Mouse (Mus musculus): ENCODE measurements around the gene Wipf1. TPM values are rescaled to one million over a fixed set of nuclear protein-coding genes. Genes with fewer than 3 reads are reported as not detected.
"Not testable (repeated sequence)": the region's sequence is repeated elsewhere in the genome, so short reads cannot be mapped to it uniquely, and the experiment has no call there.

The Wipf1 gene
- polyA plus RNA-seq, 1 experiment from 2014 or later, result 8.2 TPM

DNA sequence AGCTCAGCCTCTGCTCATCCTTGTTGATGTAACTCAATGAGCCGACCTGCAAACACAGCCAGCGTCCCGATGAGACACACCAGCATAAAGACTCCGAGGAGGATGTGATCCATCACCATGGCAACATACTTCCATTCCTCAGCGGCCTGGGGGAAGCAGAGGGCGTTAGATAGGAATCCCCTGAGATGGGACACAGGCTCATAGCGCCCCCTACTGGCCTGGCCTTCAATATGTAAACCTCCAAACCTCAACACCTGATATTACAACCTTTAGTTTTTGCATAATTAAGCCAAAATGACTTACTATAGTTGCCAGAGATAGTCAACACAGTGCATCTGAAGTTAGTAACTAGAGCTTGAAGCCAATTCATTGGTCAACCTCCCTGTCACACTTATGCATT lies 36.6 kb upstream of the Wipf1 start:
- no peak overlapping the region for H3K9ac ChIP-seq (ENCODE audit: low read length)
- no peaks in the 10 kb centered on the region for H3K9me3 ChIP-seq (ENCODE audit: control insufficient read depth, low read length)
- WGBS, result 12% methylated on average over 7 of the region's 7 CpGs
- H3K27ac ChIP-seq (ENCODE audit: low read depth, low read length), result no peak overlapping the region
- H3K4me3 ChIP-seq (ENCODE audit: low read depth, low read length), result no peak overlapping the region
- no peaks in the 10 kb centered on the region for H3K36me3 ChIP-seq (ENCODE audit: control insufficient read depth, insufficient read depth, low read length)
- no peak overlapping the region for H3K4me2 ChIP-seq
- DNase-seq (ENCODE audit: low spot score, missing footprints), result peak; percentile 89
- H3K27me3 ChIP-seq (ENCODE audit: control insufficient read depth, insufficient read depth, low read length), result no peaks in the 10 kb centered on the region
- peaks cover 7% of the 10 kb centered on the region; the same call in 1 of the 2 replicates for H3K4me1 ChIP-seq (ENCODE audit: control insufficient read depth, insufficient read depth, low read length)
- peak; percentile 58; the same call in 1 of the 2 replicates for ATAC-seq (ENCODE audit: low FRiP score)

DNA sequence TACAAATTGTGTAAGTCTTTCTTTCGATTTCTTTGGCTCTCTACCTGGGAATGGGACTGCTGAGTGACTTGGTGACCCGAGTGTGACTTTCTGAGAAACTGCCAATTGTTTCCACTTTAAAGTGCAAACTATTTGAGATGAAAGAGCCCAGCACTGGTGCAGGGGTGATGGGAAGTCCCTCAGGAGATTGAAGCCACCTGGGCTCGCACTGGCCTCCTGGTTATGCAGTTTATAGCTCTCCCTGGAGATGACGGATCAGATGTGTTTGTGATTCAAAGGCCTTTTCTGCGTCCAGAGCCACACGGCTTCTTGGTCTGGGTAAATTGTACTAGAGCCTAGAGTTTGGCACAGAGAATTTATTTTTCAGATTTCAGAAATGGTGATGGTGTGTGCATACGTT lies 34.2 kb upstream of the Wipf1 start:
- Histone ChIP-seq H3K9me3 (ENCODE audit: control insufficient read depth, low read length) (no peaks in the 10 kb centered on the region; the same call in 1 of the 2 replicates), H3K36me3 (ENCODE audit: control insufficient read depth, insufficient read depth, low read length) (no peaks in the 10 kb centered on the region), H3K4me3 (ENCODE audit: low read depth, low read length) (no peak overlapping the region), H3K4me2 (no peak overlapping the region), H3K27ac (ENCODE audit: low read depth, low read length) (no peak overlapping the region), H3K9ac (ENCODE audit: low read length) (no peak overlapping the region), H3K4me1 (ENCODE audit: control insufficient read depth, insufficient read depth, low read length) (peaks cover 7% of the 10 kb centered on the region; the same call in 1 of the 2 replicates), H3K27me3 (ENCODE audit: control insufficient read depth, insufficient read depth, low read length) (no peaks in the 10 kb centered on the region; the same call in 1 of the 2 replicates)
- DNase-seq (ENCODE audit: low spot score, missing footprints) (no peak), ATAC-seq (ENCODE audit: low FRiP score) (no peak)
- 74% methylated on average over 7 of the region's 7 CpGs for WGBS

DNA sequence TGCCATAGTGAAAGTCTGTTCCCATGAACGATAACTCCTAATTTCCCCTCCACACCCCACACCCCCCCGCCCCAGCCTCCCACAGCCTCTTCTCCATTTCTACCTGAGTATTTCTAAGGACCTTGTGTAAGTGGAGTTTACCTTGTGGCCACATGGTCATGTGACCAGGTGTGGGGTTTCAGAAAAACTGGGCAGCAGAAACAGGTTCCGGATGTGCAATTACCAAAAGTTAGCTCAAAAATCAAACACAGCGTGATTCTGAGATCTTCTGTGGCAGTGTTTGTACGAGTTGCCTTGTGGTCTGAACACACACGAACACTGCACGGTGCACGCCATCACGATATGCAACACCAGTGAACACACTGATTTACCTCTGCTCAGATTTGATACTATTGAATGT lies 33.1 kb upstream of the Wipf1 start:
- H3K9me3 ChIP-seq (ENCODE audit: control insufficient read depth, low read length), result no peaks in the 10 kb centered on the region; the same call in 1 of the 2 replicates
- ATAC-seq (ENCODE audit: low FRiP score) (no peak), DNase-seq (ENCODE audit: low spot score, missing footprints) (no peak)
- no peak overlapping the region for H3K4me2 ChIP-seq
- WGBS, result 92% methylated on average over 9 of the region's 9 CpGs
- H3K9ac ChIP-seq (ENCODE audit: low read length), result no peak overlapping the region
- H3K36me3 ChIP-seq (ENCODE audit: control insufficient read depth, insufficient read depth, low read length), result no peaks in the 10 kb centered on the region
- H3K27ac ChIP-seq (ENCODE audit: low read depth, low read length), result no peak overlapping the region
- peaks cover 7% of the 10 kb centered on the region; the same call in 1 of the 2 replicates for H3K4me1 ChIP-seq (ENCODE audit: control insufficient read depth, insufficient read depth, low read length)
- H3K27me3 ChIP-seq (ENCODE audit: control insufficient read depth, insufficient read depth, low read length), result no peaks in the 10 kb centered on the region; the same call in 1 of the 2 replicates
- no peak overlapping the region for H3K4me3 ChIP-seq (ENCODE audit: low read depth, low read length)

DNA sequence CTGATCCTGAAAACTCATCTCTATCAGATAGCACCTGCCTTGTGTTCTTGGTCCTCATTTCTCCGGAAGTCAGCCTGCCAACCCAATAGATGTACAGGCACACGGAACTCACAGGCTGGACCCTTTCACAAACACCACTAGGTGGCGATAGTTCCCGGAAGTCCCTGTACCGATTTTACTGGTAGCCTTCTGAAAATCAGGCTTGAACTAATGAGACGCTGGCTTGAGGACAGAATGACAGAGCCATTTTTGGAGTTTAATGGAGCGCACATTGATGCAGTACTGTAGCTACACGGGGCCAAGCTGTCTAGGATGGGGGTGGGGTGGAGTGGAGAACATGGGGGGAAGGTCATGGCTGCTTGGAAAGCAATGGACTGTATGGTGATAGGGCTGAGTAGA lies 32.1 kb upstream of the Wipf1 start:
- H3K4me1 ChIP-seq (ENCODE audit: control insufficient read depth, insufficient read depth, low read length), result peaks cover 7% of the 10 kb centered on the region; the same call in 1 of the 2 replicates
- no peaks in the 10 kb centered on the region; the same call in 1 of the 2 replicates for H3K9me3 ChIP-seq (ENCODE audit: control insufficient read depth, low read length)
- WGBS, result 8% methylated on average over 8 of the region's 8 CpGs
- DNase-seq (ENCODE audit: low spot score, missing footprints) (peak; percentile 95), ATAC-seq (ENCODE audit: low FRiP score) (peak; percentile 81)
- peak overlapping the region; percentile 64 for H3K4me2 ChIP-seq
- H3K36me3 ChIP-seq (ENCODE audit: control insufficient read depth, insufficient read depth, low read length), result no peaks in the 10 kb centered on the region
- H3K27me3 ChIP-seq (ENCODE audit: control insufficient read depth, insufficient read depth, low read length), result no peaks in the 10 kb centered on the region; the same call in 1 of the 2 replicates
- H3K27ac ChIP-seq (ENCODE audit: low read depth, low read length), result no peak overlapping the region
- H3K4me3 ChIP-seq (ENCODE audit: low read depth, low read length), result peak overlapping the region; percentile 37
- peak overlapping the region; percentile 48 for H3K9ac ChIP-seq (ENCODE audit: low read length)

DNA sequence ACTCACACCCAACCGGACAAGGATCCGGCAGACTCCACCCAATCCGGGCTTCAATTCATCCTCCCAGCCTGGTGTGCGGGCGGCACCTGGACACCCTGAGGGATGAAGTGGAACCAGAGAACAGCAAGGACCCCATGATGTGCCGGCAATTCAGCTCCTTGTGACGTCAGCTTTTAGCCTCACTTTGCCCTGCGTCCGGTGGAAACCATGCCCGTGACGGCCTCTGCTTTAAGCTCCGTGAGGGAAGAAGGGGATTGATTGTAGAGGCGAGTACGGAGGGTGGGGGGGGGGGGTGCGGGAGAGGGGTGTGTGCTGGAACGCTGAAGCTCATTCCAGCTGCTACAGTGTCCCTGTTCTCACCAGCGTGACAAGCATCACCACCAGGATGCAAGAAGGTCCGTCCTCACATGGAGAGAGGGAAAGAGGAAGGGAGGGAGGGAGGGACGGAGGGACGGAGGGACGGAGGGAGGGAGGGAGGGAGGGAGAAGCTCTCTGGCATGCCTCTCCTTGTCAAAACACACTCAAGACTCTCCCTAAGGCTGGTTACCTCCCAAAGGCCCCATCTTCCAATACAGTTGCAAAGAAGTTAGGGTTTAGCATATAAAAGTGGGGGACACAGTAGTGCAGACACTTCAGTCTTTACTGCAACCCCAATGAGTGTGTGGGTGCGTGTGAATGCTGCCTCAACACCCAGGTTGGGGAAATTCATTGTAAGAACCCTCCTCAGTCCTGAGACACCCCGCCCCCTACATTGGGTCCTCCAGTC lies 31.5 kb upstream of the Wipf1 start:
- H3K9ac ChIP-seq (ENCODE audit: low read length), result peak overlapping the region; percentile 48
- peaks cover 7% of the 10 kb centered on the region; the same call in 1 of the 2 replicates for H3K4me1 ChIP-seq (ENCODE audit: control insufficient read depth, insufficient read depth, low read length)
- H3K27ac ChIP-seq (ENCODE audit: low read depth, low read length), result no peak overlapping the region
- H3K4me2 ChIP-seq, result peak overlapping the region; percentile 64
- H3K27me3 ChIP-seq (ENCODE audit: control insufficient read depth, insufficient read depth, low read length), result no peaks in the 10 kb centered on the region; the same call in 1 of the 2 replicates
- ATAC-seq (ENCODE audit: low FRiP score), result peak; percentile 66
- peak; percentile 92 for DNase-seq (ENCODE audit: low spot score, missing footprints)
- WGBS, result 1% methylated on average over 21 of the region's 23 CpGs
- H3K9me3 ChIP-seq (ENCODE audit: control insufficient read depth, low read length), result no peaks in the 10 kb centered on the region; the same call in 1 of the 2 replicates
- H3K36me3 ChIP-seq (ENCODE audit: control insufficient read depth, insufficient read depth, low read length), result no peaks in the 10 kb centered on the region
- peak overlapping the region; percentile 37 for H3K4me3 ChIP-seq (ENCODE audit: low read depth, low read length)

DNA sequence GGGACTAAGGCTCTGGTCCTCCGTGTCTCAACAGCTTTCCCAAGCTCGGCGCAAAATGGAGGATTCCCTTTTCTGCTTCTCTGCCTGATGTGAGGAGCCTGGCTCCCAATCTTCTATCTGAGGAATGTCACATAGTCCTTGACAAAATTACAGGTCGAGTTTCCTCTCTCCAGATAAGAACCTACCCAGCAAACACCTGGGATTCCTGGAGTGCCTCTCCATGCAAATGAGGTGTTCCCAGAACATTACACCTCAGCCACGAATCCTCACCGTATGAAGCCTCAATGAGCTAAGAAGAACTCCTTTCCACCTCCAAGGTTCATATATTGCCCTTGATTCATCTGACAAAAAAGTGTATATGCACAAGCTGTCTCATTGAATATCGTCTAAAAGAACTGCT lies 30.9 kb upstream of the Wipf1 start:
- peak overlapping the region; percentile 37 for H3K4me3 ChIP-seq (ENCODE audit: low read depth, low read length)
- H3K9ac ChIP-seq (ENCODE audit: low read length), result peak overlapping the region; percentile 48; the same call in 1 of the 2 replicates

DNA sequence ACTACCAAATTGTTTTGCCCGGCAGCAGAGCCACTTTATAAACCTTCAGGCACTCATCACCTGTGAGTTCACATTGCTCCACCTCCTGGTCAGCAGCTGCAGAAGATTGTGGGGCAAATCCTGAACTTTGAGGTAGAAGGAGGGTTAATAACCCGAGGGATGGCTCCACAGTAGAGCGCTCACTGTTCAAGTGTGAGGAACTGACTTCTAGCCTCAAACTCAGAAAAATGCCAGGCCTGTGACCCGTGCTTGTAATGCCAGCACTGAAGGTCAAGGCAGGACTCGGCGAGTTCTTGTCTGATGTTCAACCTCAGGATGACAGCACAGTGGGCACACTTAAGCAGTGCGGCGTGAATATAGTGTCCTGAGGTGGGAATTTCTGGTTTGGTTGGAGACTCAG lies 28.4 kb upstream of the Wipf1 start:
- Histone ChIP-seq H3K4me3 (ENCODE audit: low read depth, low read length) (no peak overlapping the region), H3K9me3 (ENCODE audit: control insufficient read depth, low read length) (no peaks in the 10 kb centered on the region; the same call in 1 of the 2 replicates), H3K4me1 (ENCODE audit: control insufficient read depth, insufficient read depth, low read length) (peaks cover 7% of the 10 kb centered on the region; the same call in 1 of the 2 replicates), H3K4me2 (no peak overlapping the region), H3K36me3 (ENCODE audit: control insufficient read depth, insufficient read depth, low read length) (no peaks in the 10 kb centered on the region), H3K27ac (ENCODE audit: low read depth, low read length) (no peak overlapping the region), H3K9ac (ENCODE audit: low read length) (no peak overlapping the region), H3K27me3 (ENCODE audit: control insufficient read depth, insufficient read depth, low read length) (no peaks in the 10 kb centered on the region; the same call in 1 of the 2 replicates)
- DNase-seq (ENCODE audit: low spot score, missing footprints) (no peak), ATAC-seq (ENCODE audit: low FRiP score) (no peak)
- 86% methylated on average over 8 of the region's 8 CpGs for WGBS

More for the DNA sequence above, 30.9 kb upstream of the Wipf1 start:
- Histone ChIP-seq H3K4me2 (peak overlapping the region; percentile 64), H3K9me3 (ENCODE audit: control insufficient read depth, low read length) (no peaks in the 10 kb centered on the region; the same call in 1 of the 2 replicates), H3K4me1 (ENCODE audit: control insufficient read depth, insufficient read depth, low read length) (peaks cover 7% of the 10 kb centered on the region; the same call in 1 of the 2 replicates), H3K27ac (ENCODE audit: low read depth, low read length) (no peak overlapping the region), H3K27me3 (ENCODE audit: control insufficient read depth, insufficient read depth, low read length) (no peaks in the 10 kb centered on the region; the same call in 1 of the 2 replicates), H3K36me3 (ENCODE audit: control insufficient read depth, insufficient read depth, low read length) (no peaks in the 10 kb centered on the region)
- ATAC-seq (ENCODE audit: low FRiP score) (no peak), DNase-seq (ENCODE audit: low spot score, missing footprints) (no peak)
- WGBS, result 42% methylated on average over 7 of the region's 7 CpGs

DNA sequence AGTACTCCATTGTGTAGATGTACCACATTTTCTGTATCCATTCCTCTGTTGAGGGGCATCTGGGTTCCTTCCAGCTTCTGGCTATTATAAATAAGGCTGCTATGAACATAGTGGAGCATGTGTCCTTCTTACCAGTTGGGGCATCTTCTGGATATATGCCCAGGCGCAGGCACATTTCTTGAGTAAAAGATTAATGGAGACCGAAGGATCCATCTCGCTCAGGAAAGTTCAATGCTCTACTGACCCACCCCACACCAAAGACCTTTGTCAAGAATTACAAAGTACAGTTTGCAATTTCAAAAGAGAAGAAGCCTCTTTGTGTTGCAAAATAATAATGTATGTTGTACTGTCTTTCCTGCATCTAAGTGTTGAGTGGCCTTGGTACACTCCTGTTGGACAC lies 27.5 kb upstream of the Wipf1 start:
- H3K9ac ChIP-seq (ENCODE audit: low read length); H3K4me2 ChIP-seq; H3K9me3 ChIP-seq (ENCODE audit: control insufficient read depth, low read length); DNase-seq (ENCODE audit: low spot score, missing footprints); ATAC-seq (ENCODE audit: low FRiP score); H3K4me1 ChIP-seq (ENCODE audit: control insufficient read depth, insufficient read depth, low read length); H3K4me3 ChIP-seq (ENCODE audit: low read depth, low read length); H3K27ac ChIP-seq (ENCODE audit: low read depth, low read length); H3K36me3 ChIP-seq (ENCODE audit: control insufficient read depth, insufficient read depth, low read length); H3K27me3 ChIP-seq (ENCODE audit: control insufficient read depth, insufficient read depth, low read length): not testable (repeated sequence)
- 89% methylated on average over 3 of the region's 3 CpGs for WGBS

DNA sequence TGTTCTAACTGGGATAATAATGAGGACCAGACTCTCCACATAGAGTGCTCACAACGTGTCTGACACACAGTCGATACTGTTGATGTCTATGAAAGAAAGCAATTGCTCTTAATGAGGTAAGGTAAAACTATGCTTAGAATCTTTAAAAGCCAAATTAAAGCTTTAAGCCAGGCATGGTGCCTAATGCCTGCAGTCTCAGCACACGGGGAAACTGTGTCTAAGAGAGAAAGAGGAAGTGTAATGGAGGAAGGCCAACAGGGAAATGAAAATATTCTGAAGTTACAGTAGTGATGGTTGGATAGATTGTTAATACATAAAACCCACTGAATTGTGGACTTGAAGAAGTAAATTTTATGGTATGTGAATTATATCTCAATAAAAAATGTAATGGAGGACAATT lies 24.9 kb upstream of the Wipf1 start:
- no peak overlapping the region for H3K4me3 ChIP-seq (ENCODE audit: low read depth, low read length)
- H3K9me3 ChIP-seq (ENCODE audit: control insufficient read depth, low read length), result no peaks in the 10 kb centered on the region
- H3K27me3 ChIP-seq (ENCODE audit: control insufficient read depth, insufficient read depth, low read length), result no peaks in the 10 kb centered on the region
- no peak overlapping the region for H3K4me2 ChIP-seq
- H3K27ac ChIP-seq (ENCODE audit: low read depth, low read length), result no peak overlapping the region
- 75% methylated on average over 3 of the region's 3 CpGs for WGBS
- DNase-seq (ENCODE audit: low spot score, missing footprints) (no peak), ATAC-seq (ENCODE audit: low FRiP score) (no peak)
- H3K36me3 ChIP-seq (ENCODE audit: control insufficient read depth, insufficient read depth, low read length), result no peaks in the 10 kb centered on the region
- no peaks in the 10 kb centered on the region for H3K4me1 ChIP-seq (ENCODE audit: control insufficient read depth, insufficient read depth, low read length)
- H3K9ac ChIP-seq (ENCODE audit: low read length), result no peak overlapping the region
